Mouse (Mus musculus) heart, postnatal 25 days (tissue): ENCODE results near the gene LTO1. TPM values are rescaled to one million over a fixed set of nuclear protein-coding genes. Genes with fewer than 3 reads are reported as not detected.

Experiments
- DNase-seq: peaks from one replicate; pipeline ENCODE4 v3.0.0; 2022; ENCODE audit warnings: low spot score
- intact Hi-C: fragments of 180-260 bp; cut with DNase I; formaldehyde crosslinking; loops from one replicate; pipeline ENCODE4 v1.15.1; 2025
- total RNA-seq, 2 experiments: library from RNA; stranded (reverse); gene quantifications; 2 replicates each; pipeline ENCODE4 v1.2.3; 2021

The LTO1 gene
- total RNA-seq, 2 experiments from 2014 or later = 11.9 to 14.7 TPM

DNA sequence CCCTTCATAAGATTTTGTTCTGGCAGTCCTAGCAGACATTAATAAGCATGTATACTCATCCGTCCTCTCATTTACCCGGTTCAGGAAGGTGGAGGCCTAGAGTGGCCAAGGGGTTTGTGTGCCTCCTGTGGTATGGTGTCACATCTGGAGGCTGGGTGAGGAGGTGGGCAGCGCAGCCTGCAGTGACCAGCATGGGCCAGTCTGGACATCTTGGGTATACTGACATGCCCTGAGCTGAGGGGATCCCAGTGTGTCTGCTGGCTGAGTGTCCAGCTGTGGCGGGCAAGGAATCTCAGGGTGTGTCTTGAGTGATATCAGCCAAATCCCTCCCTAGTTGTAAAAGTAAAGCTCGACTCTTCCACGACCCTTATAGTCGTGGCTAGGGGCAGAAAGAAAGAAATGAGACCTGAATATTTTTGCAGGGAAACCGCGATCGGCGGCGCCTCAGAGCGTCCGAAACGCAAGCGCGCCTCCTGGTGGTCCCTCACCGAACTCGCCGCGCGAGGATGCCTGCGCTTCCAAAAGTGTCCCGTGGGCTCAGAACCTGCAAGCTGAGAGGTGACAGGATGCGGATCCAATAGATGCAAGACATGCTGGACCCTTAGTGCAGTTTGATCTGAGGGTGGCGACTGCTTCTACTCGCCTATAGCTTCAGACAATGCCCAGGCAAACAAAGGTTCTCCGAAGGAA lies 8.0 kb upstream of the LTO1 start:
- no peak for DNase-seq
- intact Hi-C loops = loop anchor here (10.0 kb wide), 1 partner anchor 432 kb away; the partner anchor contains the start of gene Cttn

DNA sequence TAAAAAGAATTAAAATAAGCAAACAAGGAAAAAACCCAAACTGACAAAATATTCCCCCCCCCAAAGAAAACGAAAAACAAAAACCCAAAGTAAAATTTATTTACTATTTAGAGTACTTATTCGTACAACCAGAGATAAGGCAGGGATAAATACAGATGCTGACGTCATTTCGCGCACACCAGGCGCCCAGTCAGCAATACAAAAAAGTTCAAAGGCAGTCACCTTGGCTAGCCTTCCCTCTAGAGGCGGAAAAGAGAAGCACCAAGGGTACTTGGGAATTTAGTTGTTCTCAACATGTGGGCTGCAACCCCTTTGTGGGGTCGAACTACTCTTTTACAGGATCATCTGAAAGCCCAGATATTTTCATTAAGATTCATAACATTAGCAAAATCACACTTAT lies 7.1 kb upstream of the LTO1 start:
- no peak for DNase-seq
- intact Hi-C loops = loop anchor here (10.0 kb wide), 1 partner anchor 433 kb away; the partner anchor contains the start of gene Cttn

DNA sequence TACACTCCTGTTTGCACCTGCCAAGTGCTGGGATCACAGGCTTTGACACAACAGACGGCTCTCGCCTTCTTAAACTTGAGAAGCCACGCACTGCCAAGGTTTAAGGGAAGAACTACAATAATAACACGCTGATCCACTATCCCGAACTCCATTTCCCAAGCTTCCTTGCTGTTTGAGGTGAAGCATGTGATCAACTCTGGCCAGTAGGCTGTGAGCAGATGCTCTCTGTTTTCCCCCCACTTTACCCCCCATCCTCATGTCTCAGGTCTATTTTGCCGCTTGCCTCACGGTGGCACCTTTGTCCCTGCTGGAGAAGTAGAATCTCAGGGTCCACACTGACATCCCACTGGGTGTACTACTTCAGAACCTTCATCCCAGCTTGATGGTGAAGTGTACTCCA lies 6.2 kb upstream of the LTO1 start:
- DNase-seq = no peak
- intact Hi-C loops = loop anchor here (10.0 kb wide), 1 partner anchor 434 kb away; the partner anchor contains the start of gene Cttn

GRCm38 (mm10) chr7:144911121-144911520 lies 3.8 kb upstream of the LTO1 start:
- no peak for DNase-seq
- intact Hi-C loops = no loop called here

DNA sequence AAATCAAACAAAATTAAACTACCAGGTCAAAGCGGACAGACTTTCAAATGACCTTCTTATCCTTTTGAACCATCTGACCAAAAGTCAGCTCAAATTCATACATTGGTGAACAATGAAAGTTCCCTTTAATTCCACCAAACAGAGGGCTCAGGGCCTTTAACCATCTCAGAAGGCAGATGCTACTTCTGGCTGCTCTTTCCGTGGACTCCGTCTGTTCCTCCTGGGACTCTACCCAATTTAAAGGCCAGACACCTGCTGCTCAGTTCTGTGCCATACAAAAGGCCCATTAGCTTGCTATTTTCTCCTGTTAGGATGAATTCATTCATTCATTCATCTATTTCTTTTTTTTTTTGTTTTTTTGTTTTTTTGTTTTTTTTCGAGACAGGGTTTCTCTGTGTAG lies 2.0 kb upstream of the LTO1 start:
- intact Hi-C loops = no loop called here
- no peak for DNase-seq

DNA sequence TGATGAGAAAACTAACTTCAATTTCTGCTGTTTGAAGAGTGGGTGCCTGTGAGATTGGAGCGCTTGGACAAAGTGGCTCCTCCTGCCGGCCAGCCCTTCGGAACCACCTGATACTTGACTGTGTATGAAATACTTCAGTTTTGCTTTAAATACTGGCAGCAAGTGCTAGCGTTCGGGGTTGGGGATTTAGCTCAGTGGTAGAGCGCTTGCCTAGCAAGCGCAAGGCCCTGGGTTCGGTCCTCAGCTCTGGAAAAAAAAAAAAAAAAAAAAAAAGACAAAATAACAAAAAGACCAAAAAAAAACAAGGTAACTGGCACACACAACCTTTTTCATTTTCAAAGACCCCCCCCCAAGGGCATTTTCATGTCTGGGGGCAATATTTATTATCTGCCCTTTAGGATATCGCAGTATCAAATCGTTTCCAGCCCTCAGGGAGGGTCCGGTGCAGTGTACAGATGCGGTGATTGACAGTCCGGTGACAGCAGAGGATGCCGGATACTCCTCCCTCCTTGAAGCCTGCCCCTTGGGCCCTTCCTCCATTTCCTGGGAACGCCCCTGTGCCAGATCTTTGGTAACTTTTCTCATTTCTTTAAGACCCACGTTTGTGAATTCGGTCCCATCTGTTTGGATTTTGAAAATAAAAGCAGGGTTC lies 478 bp upstream of the LTO1 start:
- no peak for DNase-seq
- intact Hi-C loops = no loop called here

DNA sequence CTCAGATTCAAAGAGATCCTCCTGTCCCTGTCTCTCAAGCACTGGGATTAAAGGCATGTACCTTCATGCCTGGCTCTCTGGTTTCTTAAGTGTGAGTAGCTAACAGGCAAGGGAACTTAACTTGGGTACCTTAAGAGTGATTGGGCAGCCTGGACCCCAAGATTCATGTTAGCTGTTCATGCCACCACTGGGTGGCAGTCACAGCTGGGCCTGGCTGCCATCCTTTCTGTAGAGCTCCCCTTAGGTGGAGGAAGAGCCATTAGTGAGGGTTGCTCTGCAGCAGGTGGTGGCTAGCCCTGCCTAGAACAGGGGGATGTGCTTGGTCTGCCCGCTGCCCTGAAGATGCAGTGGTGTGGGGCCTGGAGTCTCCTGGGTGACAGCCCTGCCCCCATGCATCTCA lies 3.9 kb downstream of the LTO1 start:
- intact Hi-C loops = no loop called here
- DNase-seq = no peak

GRCm38 (mm10) chr7:144927591-144927990 lies 12.7 kb downstream of the LTO1 start:
- intact Hi-C loops = no loop called here
- no peak for DNase-seq

DNA sequence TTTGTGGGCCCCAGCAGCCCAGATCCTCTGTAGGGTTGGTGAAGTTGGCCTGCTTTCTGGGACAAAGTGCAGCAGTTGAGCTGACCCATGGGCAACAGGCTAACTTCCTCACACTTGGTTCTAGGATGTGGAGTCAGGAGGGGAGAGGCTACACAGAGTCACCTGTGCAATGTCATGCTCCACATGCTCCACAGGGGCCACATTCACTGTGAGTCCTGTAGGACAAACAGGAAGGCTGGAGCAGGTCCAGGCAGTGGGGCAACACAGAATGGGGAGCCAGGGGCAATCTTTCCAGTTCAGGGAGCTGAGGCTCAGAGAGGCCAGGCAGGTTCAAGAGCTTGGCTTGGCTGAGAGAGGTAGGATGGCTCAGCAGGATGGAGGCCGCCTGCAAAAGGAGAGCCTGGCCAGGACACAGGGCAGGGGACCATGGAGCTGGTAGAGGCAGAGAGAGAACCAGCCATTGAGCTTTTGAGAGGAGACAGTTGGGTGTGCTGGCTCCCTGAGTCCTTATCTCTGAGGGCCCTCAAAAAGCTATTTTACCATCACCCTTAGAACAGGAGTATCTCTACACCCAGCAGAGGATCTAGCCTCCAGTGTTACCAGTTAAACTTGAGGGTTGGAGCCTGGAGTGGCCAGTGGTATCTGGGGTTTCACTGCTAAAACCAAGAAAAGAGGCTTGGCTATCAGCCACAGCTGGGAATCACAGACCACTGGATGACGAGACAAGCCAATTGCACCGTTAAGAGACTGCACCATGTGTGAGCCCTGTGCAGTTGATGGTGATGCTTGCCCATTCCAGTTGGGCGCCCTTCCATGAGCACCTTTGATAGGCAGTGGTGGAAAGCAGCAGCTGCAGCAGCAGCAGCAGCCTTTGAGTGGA lies 13.3 kb downstream of the LTO1 start:
- no peak for DNase-seq
- intact Hi-C loops = no loop called here

GRCm38 (mm10) chr7:144928889-144929210 lies 13.9 kb downstream of the LTO1 start:
- intact Hi-C loops = no loop called here
- DNase-seq = no peak

GRCm38 (mm10) chr7:144929506-144929905 lies 14.6 kb downstream of the LTO1 start:
- intact Hi-C loops = no loop called here
- DNase-seq = no peak

- intact Hi-C loops = no loop called here
- no peak for DNase-seq
Observed at GRCm38 (mm10) chr7:144929931-144930330, 15.0 kb downstream of the LTO1 start.

- intact Hi-C loops = no loop called here
- DNase-seq = no peak
Observed at GRCm38 (mm10) chr7:144931778-144932177, 16.9 kb downstream of the LTO1 start.

GRCm38 (mm10) chr7:144932389-144932937 lies 17.6 kb downstream of the LTO1 start:
- no peak for DNase-seq
- intact Hi-C loops = no loop called here

DNA sequence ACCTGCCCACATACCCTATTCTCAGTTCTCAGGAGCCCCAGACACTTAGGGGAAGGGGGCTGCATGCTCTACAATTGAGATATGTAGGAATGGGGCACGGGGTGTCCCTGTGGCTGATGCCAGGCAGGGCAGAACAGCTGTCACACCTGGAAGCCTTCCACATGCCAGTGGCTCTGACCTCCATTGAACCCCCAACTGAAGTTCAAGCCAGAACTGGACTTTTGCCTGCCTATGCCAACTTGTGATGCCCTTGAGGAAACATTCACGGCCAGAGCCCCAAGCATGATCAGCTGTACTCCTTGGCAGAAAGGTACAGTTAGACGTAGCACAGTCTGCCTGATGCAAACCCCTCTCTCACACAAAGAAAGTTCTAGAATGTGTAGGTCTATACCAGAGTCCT lies 18.4 kb downstream of the LTO1 start:
- no peak for DNase-seq
- intact Hi-C loops = no loop called here

DNA sequence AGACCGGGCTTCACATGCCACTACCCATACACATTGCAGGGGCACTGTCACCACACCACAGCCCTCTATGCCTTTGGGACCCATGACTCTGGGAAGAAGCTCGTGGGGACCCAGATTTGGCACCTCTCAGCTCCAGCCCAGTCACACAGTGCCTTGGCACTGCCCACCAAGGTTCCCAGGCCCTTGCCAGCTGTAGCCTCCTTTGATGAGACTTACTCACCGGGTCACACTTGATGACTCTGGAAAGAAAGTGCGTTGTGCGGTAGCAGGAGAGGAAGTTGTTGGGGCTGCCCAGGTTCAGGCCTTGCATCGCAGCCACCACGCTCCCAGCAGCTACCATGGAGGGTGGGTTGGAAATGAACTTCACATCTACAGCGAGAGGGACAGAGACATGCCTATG lies 18.9 kb downstream of the LTO1 start:
- DNase-seq = no peak
- intact Hi-C loops = no loop called here

DNA sequence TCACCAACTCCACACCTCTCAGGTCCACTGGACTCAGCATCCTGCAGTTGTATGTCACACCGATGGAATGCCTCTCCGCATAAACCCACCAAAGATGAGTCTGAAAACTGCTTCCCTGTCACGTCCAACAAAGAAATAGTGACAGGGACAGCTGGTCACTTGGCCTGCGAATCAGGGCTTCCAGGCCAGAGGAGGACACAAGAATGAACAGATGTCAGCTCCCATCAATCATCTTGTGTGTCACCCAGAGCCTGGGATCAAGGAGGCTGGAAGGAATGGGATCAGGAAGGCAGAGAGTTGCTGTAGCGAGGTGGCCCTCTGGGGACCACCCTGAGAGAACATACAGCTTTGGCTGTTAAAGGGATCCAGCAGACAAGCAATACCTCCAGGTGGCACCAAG lies 20.0 kb downstream of the LTO1 start:
- intact Hi-C loops = no loop called here
- no peak for DNase-seq

- DNase-seq = no peak
- intact Hi-C loops = no loop called here
Observed at GRCm38 (mm10) chr7:144935563-144935962, 20.7 kb downstream of the LTO1 start.

DNA sequence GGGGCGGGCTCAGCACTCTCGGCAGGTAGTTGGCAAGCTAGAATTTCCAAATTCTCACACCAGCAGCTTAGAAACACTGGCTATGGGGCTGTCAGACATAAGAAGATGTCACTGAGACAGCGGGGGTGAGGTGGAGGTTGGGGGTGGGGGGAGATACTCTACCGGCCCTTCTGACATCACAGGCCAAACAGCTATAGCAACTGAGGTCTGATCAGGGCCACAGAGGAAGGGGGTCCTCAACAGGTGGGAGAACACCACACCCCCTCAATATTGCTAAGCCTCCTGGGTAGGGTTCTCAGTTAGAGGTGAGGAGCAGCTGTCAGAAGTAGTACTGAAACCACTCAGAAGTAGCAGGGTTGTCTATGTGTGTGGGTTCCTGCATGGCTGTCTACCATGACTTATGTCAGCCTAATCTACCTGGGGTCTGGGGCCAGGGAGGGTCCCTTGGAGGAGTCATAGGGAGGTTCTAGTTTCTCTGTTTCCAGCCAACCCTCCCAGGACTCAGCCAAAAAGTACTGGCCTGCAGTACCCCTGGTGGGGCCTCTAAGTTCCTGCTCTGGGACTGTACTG lies 21.5 kb downstream of the LTO1 start:
- DNase-seq = no peak
- intact Hi-C loops = no loop called here

DNA sequence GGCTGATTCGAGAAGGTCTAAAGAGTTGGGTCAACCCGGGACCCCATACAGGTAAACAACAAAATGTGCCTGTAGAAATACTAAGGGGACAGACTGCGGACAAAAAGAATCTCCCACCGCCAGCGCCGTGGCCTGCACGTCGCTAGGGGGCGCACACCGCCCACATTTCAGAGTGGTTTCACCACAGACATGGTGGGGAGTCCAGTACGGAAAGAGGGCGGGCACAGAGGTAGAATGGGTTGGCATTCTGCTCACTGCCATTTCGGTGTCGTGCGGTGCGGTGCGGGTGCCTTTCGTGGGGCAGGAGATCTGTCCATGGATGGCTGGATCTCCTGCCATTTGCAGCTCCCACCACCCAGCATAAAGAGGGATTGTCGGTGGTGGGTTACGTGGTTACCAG lies 22.6 kb downstream of the LTO1 start:
- intact Hi-C loops = loop anchor here (1.0 kb wide), 1 partner anchor 306 kb away; no protein-coding TSS in a partner anchor
- DNase-seq = peak; percentile 77
